Mouse (Mus musculus) spleen, adult 2 months (tissue): ENCODE results near the gene Flywch2. TPM values are rescaled to one million over a fixed set of nuclear protein-coding genes. Genes with fewer than 3 reads are reported as not detected.

Experiments used
- DNase-seq, 2 experiments: peaks; one replicate each; pipeline versions ENCODE4 v3.0.0 to v3.0.0-alpha.2; 2012 to 2021; ENCODE audit warnings: low spot score in 2 of 2, low read depth in 1 of 2
- H3K27ac ChIP-seq: fragments of 200-500 bp; 2 replicates; pipeline ENCODE4 v1.5.1; 2012; ENCODE audit warnings: low read length, inconsistent platforms; ENCODE audit not compliant: insufficient read depth
- H3K27me3 ChIP-seq: fragments of 200-500 bp; 2 replicates; pipeline ENCODE4 v1.6.1; 2012; ENCODE audit warnings: mild to moderate bottlenecking, moderate library complexity, low read length, inconsistent platforms; ENCODE audit not compliant: control insufficient read depth, insufficient read depth
- H3K36me3 ChIP-seq: fragments of 200-500 bp; 2 replicates; pipeline ENCODE4 v1.6.1; 2012; ENCODE audit warnings: mild to moderate bottlenecking, low read length, inconsistent platforms; ENCODE audit not compliant: control insufficient read depth, insufficient read depth
- H3K4me1 ChIP-seq: fragments of 200-500 bp; 2 replicates; pipeline ENCODE4 v1.6.1; 2011; ENCODE audit warnings: inconsistent platforms; ENCODE audit not compliant: control insufficient read depth, insufficient read depth, insufficient read length
- H3K4me3 ChIP-seq: fragments of 200-500 bp; 2 replicates; pipeline ENCODE4 v1.5.1; 2011; ENCODE audit warnings: mild to moderate bottlenecking, inconsistent platforms; ENCODE audit not compliant: insufficient read depth, insufficient read length; ENCODE audit errors: extremely low read depth
- CTCF ChIP-seq: fragments of 200-500 bp; IDR thresholded peaks from 2 replicates; pipeline ENCODE4 v1.5.1; 2011; ENCODE audit warnings: mild to moderate bottlenecking, inconsistent platforms; ENCODE audit not compliant: insufficient read depth, insufficient read length, insufficient replicate concordance; ENCODE audit errors: extremely low read depth
- POLR2A ChIP-seq: fragments of 200-500 bp; IDR thresholded peaks from 2 replicates; pipeline ENCODE4 v1.6.1; 2011; ENCODE audit warnings: low read depth, low read length, inconsistent platforms
- WGBS: fragments of 180-500 bp; shearing (Covaris S2); methylation state at CpG from one replicate; pipeline ENCODE4 v1.1.7; 2018; 5-methylcytosine and 5-hydroxymethylcytosine counted together
- polyA plus RNA-seq: library from polyadenylated mRNA; depleted of rRNA; stranded (reverse); fragments of >200 nt; gene quantifications from 2 replicates; pipeline ENCODE4 v1.2.3, GENCODE M21; 2012

Gene Flywch2
- polyA plus RNA-seq, 1 experiment = 1.4 TPM

- Histone ChIP-seq H3K27ac (no peak overlapping the region), H3K27me3 (no peaks in the 10 kb centered on the region), H3K4me3 (no peak overlapping the region), H3K4me1 (no peaks in the 10 kb centered on the region; the same call in 1 of the 2 replicates), H3K36me3 (peaks cover 65% of the 10 kb centered on the region)
- TF ChIP-seq POLR2A (no peak), CTCF (no peak)
- WGBS = 90% methylated on average over 16 of the region's 16 CpGs
- no peak for DNase-seq
These were observed 37.1 kb upstream of the Flywch2 start for GRCm38 (mm10) chr17:23823018-23823417.

- TF ChIP-seq CTCF = no peak
- TF ChIP-seq POLR2A = no peak
- 91% methylated on average over 6 of the region's 6 CpGs for WGBS
- Histone ChIP-seq H3K4me3 (no peak overlapping the region), H3K27ac (no peak overlapping the region), H3K36me3 (peaks cover 73% of the 10 kb centered on the region), H3K27me3 (no peaks in the 10 kb centered on the region), H3K4me1 (no peaks in the 10 kb centered on the region)
- no peak for DNase-seq
These were observed 36.2 kb upstream of the Flywch2 start for GRCm38 (mm10) chr17:23822094-23822493.

GRCm38 (mm10) chr17:23820731-23821130 lies 34.9 kb upstream of the Flywch2 start:
- WGBS = 94% methylated on average over 5 of the region's 5 CpGs
- Histone ChIP-seq H3K4me1 (no peaks in the 10 kb centered on the region), H3K4me3 (no peak overlapping the region), H3K27me3 (no peaks in the 10 kb centered on the region), H3K36me3 (peaks cover 80% of the 10 kb centered on the region), H3K27ac (no peak overlapping the region)
- TF ChIP-seq POLR2A (no peak), CTCF (no peak)
- DNase-seq = no peak

- peaks cover 81% of the 10 kb centered on the region for H3K36me3 ChIP-seq
- WGBS = 98% methylated on average over 25 of the region's 25 CpGs
- H3K27ac ChIP-seq = no peak overlapping the region
- no peaks in the 10 kb centered on the region for H3K4me1 ChIP-seq
- H3K27me3 ChIP-seq = no peaks in the 10 kb centered on the region
- TF ChIP-seq CTCF = no peak
- TF ChIP-seq POLR2A = no peak
- DNase-seq = no peak
- no peak overlapping the region for H3K4me3 ChIP-seq
These were observed 33.4 kb upstream of the Flywch2 start for GRCm38 (mm10) chr17:23819235-23819634.

GRCm38 (mm10) chr17:23818579-23818978 lies 32.7 kb upstream of the Flywch2 start:
- TF ChIP-seq POLR2A = no peak
- TF ChIP-seq CTCF = no peak
- no peak overlapping the region for H3K27ac ChIP-seq
- over 99% methylated on average over 8 of the region's 8 CpGs for WGBS
- DNase-seq = no peak
- no peaks in the 10 kb centered on the region for H3K27me3 ChIP-seq
- peaks cover 80% of the 10 kb centered on the region for H3K36me3 ChIP-seq
- no peak overlapping the region for H3K4me3 ChIP-seq
- H3K4me1 ChIP-seq = no peaks in the 10 kb centered on the region

GRCm38 (mm10) chr17:23815641-23816040 lies 29.8 kb upstream of the Flywch2 start:
- 96% methylated on average over 16 of the region's 16 CpGs for WGBS
- Histone ChIP-seq H3K27ac (no peak overlapping the region), H3K4me1 (no peaks in the 10 kb centered on the region), H3K4me3 (no peak overlapping the region), H3K36me3 (peaks cover 77% of the 10 kb centered on the region), H3K27me3 (no peaks in the 10 kb centered on the region)
- TF ChIP-seq POLR2A (no peak), CTCF (no peak)
- DNase-seq = no peak

GRCm38 (mm10) chr17:23807918-23808317 lies 22.0 kb upstream of the Flywch2 start:
- H3K27me3 ChIP-seq = no peaks in the 10 kb centered on the region
- no peak overlapping the region for H3K4me3 ChIP-seq
- WGBS = 86% methylated on average over 3 of the region's 3 CpGs
- peaks cover 41% of the 10 kb centered on the region for H3K36me3 ChIP-seq
- peaks cover 9% of the 10 kb centered on the region for H3K4me1 ChIP-seq
- H3K27ac ChIP-seq = no peak overlapping the region
- no peak for TF ChIP-seq POLR2A
- no peak for TF ChIP-seq CTCF
- DNase-seq = no peak
